Mouse (Mus musculus) liver (tissue): ENCODE results near the gene Gm9945.

Source experiments
- DNase-seq: peaks from one replicate; pipeline ENCODE4 v3.0.0-alpha.2; 2020; ENCODE audit warnings: mixed read lengths

The Gm9945 gene

DNA sequence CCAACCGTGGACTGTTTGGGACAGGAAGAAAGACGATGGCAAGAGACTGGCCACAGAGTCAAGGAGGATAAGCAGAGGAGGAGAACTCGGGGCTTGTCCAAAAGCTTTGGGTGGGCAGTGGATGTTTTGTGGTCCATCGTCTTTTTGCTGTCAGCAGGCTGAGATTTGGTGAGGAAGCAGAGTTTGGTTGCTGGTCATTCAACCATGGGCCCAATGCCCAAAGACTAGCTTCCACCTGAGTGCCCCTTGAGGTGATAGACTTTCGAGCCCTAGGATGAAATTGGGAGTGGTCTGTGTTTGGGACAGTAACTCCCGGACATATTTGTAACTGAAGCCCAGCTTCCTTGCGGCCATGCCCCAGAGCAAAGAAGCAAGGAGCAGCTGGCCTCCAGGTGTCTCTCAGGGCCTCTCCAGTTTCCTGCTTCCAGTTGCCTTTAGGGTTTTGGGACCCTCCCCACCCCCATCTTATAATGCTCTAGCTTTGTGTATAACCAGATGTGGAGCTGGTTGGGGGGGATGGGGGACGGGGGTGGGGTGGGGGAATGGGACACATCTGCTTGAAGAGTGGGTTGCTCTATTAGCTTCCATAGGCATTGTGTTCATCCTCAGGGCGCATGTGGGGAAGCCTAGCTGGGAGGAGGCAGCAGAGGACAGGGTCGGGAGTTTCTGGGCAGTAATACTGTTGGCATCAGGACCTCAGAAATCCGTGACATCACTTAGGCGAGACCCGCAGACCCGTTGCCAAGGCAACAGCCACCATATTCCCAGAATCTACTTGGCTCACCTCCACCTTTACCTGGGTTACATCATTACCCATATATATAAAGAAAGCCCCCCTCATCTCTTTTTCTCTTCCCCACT is 43.8 kb downstream of the Gm9945 start:
- DNase-seq, result no peak

DNA sequence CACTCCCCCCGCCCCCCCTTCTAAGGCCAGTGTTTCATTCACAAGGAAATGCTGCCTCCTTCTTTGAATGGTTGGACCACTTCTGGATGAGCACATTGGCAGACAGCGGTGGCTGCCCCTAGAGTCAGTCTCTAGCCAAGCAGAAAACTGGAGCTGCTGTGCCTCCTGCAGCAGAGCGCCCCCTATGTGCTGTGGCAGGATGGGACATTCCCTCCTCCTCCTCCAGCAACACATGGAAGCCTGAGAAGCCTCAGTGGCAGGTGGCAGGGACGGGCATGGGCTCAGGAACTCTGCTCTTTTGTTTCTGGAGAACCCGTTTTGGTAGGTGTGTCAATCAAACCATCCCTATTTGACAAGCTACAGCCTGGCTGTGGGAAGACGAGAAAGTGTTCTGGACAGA is 44.9 kb downstream of the Gm9945 start:
- peak; percentile 70 for DNase-seq

DNA sequence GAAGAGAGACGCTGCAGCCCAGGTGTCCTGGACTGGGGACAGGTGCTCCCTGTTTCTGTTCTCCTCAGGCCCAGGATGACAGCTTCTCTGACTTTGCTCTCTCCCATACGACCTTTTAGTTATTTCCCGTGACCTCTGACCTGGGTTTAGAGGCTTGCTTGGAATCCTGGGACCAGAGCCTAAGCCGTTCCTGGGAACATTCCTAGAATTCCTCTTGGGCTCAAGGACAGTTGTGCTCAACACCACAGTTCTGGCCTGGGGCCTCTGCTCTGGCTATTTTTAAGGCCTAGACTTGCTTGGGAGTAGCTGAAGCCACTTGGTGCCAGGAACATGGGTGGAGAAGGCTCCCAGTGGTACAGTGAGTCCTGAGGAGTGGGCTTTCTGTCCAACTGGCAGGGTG is 45.5 kb downstream of the Gm9945 start:
- DNase-seq, result no peak

DNA sequence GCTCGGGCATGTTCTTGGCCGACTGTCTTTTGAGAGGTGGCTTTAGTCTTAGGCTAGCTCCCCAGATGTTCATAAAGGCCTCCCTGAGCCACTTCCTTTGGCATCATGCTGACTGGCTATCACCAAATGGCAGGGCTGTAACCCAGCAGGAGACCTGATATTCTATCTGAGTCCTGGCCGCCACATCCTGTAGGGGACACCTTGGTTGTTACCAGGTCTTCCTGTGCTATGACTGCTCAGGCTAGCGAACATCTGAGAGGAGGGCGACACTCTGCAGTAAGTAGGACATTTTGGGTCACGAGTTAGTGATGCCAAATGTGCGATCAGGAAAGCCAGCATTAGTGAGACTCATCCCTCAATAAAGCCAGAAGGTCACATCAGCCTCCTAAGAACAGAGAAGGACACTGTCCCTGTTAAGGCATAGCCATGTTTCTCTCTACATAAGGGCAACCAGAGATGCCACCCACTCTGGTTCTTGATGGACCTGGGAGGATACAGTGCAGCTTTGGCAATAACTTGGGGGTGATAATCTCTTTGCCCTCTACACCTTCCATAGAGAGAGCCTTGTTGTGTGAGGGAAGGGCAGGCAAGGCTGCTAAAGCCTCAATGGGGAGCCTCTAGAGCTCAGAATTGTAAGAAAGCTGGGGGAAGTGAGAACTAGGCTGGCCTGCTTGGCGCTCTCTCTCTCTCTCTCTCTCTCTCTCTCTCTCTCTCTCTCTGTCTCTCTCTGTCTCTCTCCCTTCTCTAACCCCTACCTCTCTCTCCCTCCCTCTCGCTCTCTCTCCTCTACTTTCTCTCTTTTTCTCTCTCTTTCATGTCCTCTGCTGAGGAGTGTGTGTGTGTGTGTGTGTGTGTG is 48.7 kb downstream of the Gm9945 start:
- no peak for DNase-seq

DNA sequence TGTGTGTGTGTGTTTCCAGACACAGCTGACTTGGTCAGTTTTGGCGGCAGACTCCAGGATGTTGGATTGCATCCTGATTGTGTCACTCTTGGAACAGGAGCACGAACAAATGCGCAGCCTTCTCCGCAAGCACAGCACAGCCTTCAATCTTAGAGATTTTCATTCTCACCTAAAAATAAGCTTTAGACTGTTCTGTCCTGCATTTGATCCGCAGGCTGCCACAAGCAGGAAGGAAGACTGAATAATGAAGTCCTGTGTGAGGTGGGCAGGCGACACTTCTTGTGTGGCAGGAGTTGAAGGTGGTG is 49.2 kb downstream of the Gm9945 start:
- no peak for DNase-seq

DNA sequence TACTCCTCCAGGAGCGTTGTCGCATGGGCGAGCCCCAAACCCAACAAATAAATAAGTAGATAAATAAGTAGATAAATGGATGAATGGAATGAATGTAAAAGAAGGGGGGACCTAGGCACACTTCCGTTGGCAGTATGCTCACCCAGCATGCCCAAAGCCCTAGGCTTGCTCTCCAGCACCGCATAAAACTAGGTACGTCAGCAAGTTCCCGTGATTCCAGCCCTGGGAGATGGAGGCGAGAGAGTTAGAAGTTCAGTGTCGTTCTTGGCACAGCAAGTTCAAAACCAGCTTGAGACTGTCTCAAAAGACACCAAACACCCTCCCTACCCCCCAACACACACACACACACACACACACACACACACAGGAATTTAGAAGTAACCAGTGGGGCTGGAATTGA is 50.0 kb downstream of the Gm9945 start:
- no peak for DNase-seq
